Mouse (Mus musculus) neural tube, embryonic 11.5 days (tissue): ENCODE measurements around the gene Mt2. TPM values are rescaled to one million over a fixed set of nuclear protein-coding genes. Genes with fewer than 3 reads are reported as not detected.

Source experiments
- ATAC-seq: fragments of 200-750 bp; cut with Nextera tagmentation; 2 replicates; pipeline ENCODE4 v1.8.0; 2017; ENCODE audit warnings: moderate number of reproducible peaks, mild to moderate bottlenecking, moderate TSS enrichment, moderate library complexity; ENCODE audit not compliant: insufficient read depth, low FRiP score, low TSS enrichment
- DNase-seq: peaks from one replicate; pipeline ENCODE4 v3.0.0-alpha.2; 2015; ENCODE audit warnings: low spot score
- H3K27ac ChIP-seq: fragments of 300-500 bp; sonication (generic); 2 replicates; pipeline ENCODE4 v1.5.1; 2014; ENCODE audit warnings: low read depth, mild to moderate bottlenecking, low read length
- H3K27me3 ChIP-seq: fragments of 300-500 bp; sonication (generic); 2 replicates; pipeline ENCODE4 v1.6.1; 2014; ENCODE audit warnings: mild to moderate bottlenecking, low read length, mixed read lengths; ENCODE audit not compliant: control insufficient read depth, insufficient read depth
- H3K36me3 ChIP-seq: fragments of 300-500 bp; sonication (generic); 2 replicates; pipeline ENCODE4 v1.6.1; 2014; ENCODE audit warnings: mild to moderate bottlenecking, low read length, moderate library complexity, mixed read lengths; ENCODE audit not compliant: control insufficient read depth, insufficient read depth
- H3K4me1 ChIP-seq: fragments of 300-500 bp; sonication (generic); 2 replicates; pipeline ENCODE4 v1.6.1; 2014; ENCODE audit warnings: low read length, mixed read lengths; ENCODE audit not compliant: control insufficient read depth, insufficient read depth
- H3K4me2 ChIP-seq: fragments of 300-500 bp; sonication (generic); 2 replicates; pipeline ENCODE4 v1.6.1; 2014; ENCODE audit warnings: low read depth, mild to moderate bottlenecking, moderate library complexity
- H3K4me3 ChIP-seq: fragments of 300-500 bp; sonication (generic); 2 replicates; pipeline ENCODE4 v1.5.1; 2014; ENCODE audit warnings: low read depth, low read length
- H3K9ac ChIP-seq: fragments of 300-500 bp; sonication (generic); 2 replicates; pipeline ENCODE4 v1.6.1; 2014; ENCODE audit warnings: mild to moderate bottlenecking, low read length
- H3K9me3 ChIP-seq: fragments of 300-500 bp; sonication (generic); 2 replicates; pipeline ENCODE4 v1.6.1; 2016; ENCODE audit warnings: low read length; ENCODE audit not compliant: control insufficient read depth
- WGBS: fragments of 180-500 bp; shearing (Covaris S2); extraction: QIAGEN DNeasy Blood & Tissue Kit; methylation state at CpG from one replicate; pipeline ENCODE4 v1.1.7; 2014; 5-methylcytosine and 5-hydroxymethylcytosine counted together
- polyA plus RNA-seq: library from polyadenylated mRNA; unstranded; fragments of >200 nt; fragmentation: Nextera tagmentation; extraction: Ambion mirVana; gene quantifications from 2 replicates; pipeline ENCODE4 v1.2.1, GENCODE M21; 2014

The Mt2 gene
- polyA plus RNA-seq, 1 experiment from 2014 or later, result 21.2 TPM

DNA sequence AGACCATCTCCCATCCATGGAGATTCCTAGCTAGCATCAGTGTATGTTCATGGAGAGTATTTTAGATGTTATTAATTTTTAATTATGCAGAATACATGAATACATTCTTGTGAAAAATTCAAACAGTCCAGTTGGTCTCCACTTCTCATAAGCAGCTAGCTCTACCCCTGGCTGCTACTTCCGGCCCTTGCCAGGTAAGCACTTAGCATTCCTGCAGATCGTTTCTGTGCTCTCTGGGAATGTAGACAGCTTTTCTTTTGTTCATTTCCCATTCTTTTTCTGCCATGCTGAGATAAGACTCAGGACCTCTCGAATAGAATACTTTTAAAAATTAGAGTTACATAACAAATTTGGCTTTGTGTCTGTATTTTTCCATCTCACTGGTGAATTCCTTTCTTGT is 31.6 kb downstream of the Mt2 start:
- no peak for ATAC-seq
- WGBS, result 80% methylated on average over 3 of the region's 3 CpGs

DNA sequence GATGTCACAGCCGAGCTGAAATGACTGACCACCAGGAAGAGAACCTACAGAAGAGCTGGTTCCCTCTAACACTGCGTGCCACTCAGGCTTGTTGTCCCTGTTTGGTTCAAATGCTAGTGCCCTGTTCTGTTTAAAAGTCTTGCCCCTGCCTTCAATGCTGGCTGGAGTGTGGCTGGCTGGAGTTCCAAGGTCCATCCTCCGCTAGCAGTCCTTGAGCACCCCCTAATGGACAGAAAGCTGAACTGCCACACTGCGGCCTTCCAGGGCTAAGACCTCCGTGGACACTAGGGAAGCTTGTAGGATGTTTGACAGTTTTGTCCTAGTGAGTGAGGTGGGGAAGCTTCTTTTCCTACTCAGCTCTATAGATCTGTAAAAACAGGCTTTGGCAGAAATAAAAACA is 33.3 kb downstream of the Mt2 start:
- no peak overlapping the region for H3K4me3 ChIP-seq
- no peaks in the 10 kb centered on the region for H3K4me1 ChIP-seq
- 19% methylated on average over 5 of the region's 5 CpGs for WGBS
- DNase-seq (peak; percentile 83), ATAC-seq (no peak)
- no peak overlapping the region for H3K4me2 ChIP-seq
- H3K9ac ChIP-seq, result no peak overlapping the region
- no peaks in the 10 kb centered on the region for H3K36me3 ChIP-seq
- no peaks in the 10 kb centered on the region for H3K27me3 ChIP-seq
- no peak overlapping the region for H3K27ac ChIP-seq
- no peaks in the 10 kb centered on the region for H3K9me3 ChIP-seq

More for the DNA sequence above, 31.6 kb downstream of the Mt2 start:
- no peaks in the 10 kb centered on the region for H3K27me3 ChIP-seq
- no peak for DNase-seq
- H3K9ac ChIP-seq, result no peak overlapping the region
- no peak overlapping the region for H3K4me2 ChIP-seq
- no peaks in the 10 kb centered on the region for H3K36me3 ChIP-seq
- no peaks in the 10 kb centered on the region for H3K4me1 ChIP-seq
- no peak overlapping the region for H3K27ac ChIP-seq
- no peaks in the 10 kb centered on the region for H3K9me3 ChIP-seq
- no peak overlapping the region for H3K4me3 ChIP-seq

GRCm38 (mm10) chr8:94206256-94206655 is 33.8 kb downstream of the Mt2 start:
- Histone ChIP-seq H3K9ac (no peak overlapping the region), H3K9me3 (no peaks in the 10 kb centered on the region), H3K27me3 (no peaks in the 10 kb centered on the region), H3K4me2 (no peak overlapping the region), H3K36me3 (no peaks in the 10 kb centered on the region), H3K4me1 (no peaks in the 10 kb centered on the region), H3K4me3 (no peak overlapping the region), H3K27ac (no peak overlapping the region)
- ATAC-seq (no peak), DNase-seq (no peak)
- 82% methylated on average over 8 of the region's 8 CpGs for WGBS

- H3K4me2 ChIP-seq, result no peak overlapping the region
- WGBS, result 81% methylated on average over 2 of the region's 2 CpGs
- no peak overlapping the region for H3K9ac ChIP-seq
- no peaks in the 10 kb centered on the region for H3K36me3 ChIP-seq
- no peak for DNase-seq
- H3K4me1 ChIP-seq, result no peaks in the 10 kb centered on the region
- no peaks in the 10 kb centered on the region for H3K9me3 ChIP-seq
- no peak for ATAC-seq
- no peak overlapping the region for H3K27ac ChIP-seq
- H3K27me3 ChIP-seq, result no peaks in the 10 kb centered on the region
- H3K4me3 ChIP-seq, result no peak overlapping the region
Measured at GRCm38 (mm10) chr8:94207491-94207890, 35.0 kb downstream of the Mt2 start.

GRCm38 (mm10) chr8:94209639-94210038 is 37.2 kb downstream of the Mt2 start:
- no peaks in the 10 kb centered on the region for H3K36me3 ChIP-seq
- no peaks in the 10 kb centered on the region for H3K27me3 ChIP-seq
- 0 out of 2 replicates have a peak, but pooled peaks cover 2% of the 10 kb centered on the region for H3K4me1 ChIP-seq
- ATAC-seq, result no peak
- no peaks in the 10 kb centered on the region for H3K9me3 ChIP-seq
- no peak for DNase-seq
- H3K9ac ChIP-seq, result no peak overlapping the region
- 87% methylated on average over 6 of the region's 6 CpGs for WGBS
- no peak overlapping the region for H3K4me3 ChIP-seq
- no peak overlapping the region for H3K4me2 ChIP-seq
- H3K27ac ChIP-seq, result no peak overlapping the region

GRCm38 (mm10) chr8:94210225-94210624 is 37.8 kb downstream of the Mt2 start:
- H3K36me3 ChIP-seq, result no peaks in the 10 kb centered on the region
- no peak overlapping the region for H3K27ac ChIP-seq
- H3K4me1 ChIP-seq, result peaks cover 4% of the 10 kb centered on the region
- H3K27me3 ChIP-seq, result no peaks in the 10 kb centered on the region
- no peak overlapping the region for H3K4me3 ChIP-seq
- no peaks in the 10 kb centered on the region for H3K9me3 ChIP-seq
- no peak overlapping the region for H3K4me2 ChIP-seq
- 74% methylated on average over 3 of the region's 3 CpGs for WGBS
- DNase-seq, result no peak
- no peak for ATAC-seq
- no peak overlapping the region for H3K9ac ChIP-seq

DNA sequence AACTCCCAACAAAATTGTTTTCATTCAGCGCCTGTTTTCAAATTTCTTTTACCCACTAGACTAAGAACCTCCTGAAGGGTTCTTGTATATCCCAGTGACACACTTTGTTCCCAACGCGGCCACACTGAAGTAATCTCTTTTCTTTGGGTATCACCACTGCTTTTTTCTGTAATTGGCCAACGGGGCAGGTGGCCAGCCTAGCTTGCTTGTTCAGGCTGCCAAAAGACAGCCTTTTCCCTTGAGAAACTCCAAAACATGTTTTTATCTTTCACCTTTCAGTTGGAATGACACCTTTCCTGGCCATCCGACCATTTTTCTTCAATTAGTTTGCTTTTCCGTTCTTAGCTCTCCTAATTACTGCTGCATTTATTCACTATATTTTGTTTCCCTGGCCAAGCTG is 41.4 kb downstream of the Mt2 start:
- Histone ChIP-seq H3K27me3 (no peaks in the 10 kb centered on the region), H3K9me3 (no peaks in the 10 kb centered on the region), H3K4me2 (peak overlapping the region; percentile 82), H3K4me1 (peaks cover 5% of the 10 kb centered on the region), H3K9ac (no peak overlapping the region), H3K4me3 (0 out of 2 replicates have a peak overlapping the region, but pooled peaks have one; percentile 16), H3K36me3 (no peaks in the 10 kb centered on the region), H3K27ac (no peak overlapping the region)
- WGBS, result 73% methylated on average over 6 of the region's 6 CpGs
- DNase-seq, result no peak
- no peak for ATAC-seq

GRCm38 (mm10) chr8:94214252-94215173 is 42.0 kb downstream of the Mt2 start, which contains the start of gene Nup93:
Gene Nup93 (plus strand): TSS chr8:94214564.
- H3K9me3 ChIP-seq, result no peaks in the 10 kb centered on the region
- WGBS, result under 1% methylated on average over 67 of the region's 68 CpGs
- DNase-seq (peak; percentile 99), ATAC-seq (peak; percentile 97)
- peak within 1 kb of the TSS; percentile 82 for H3K4me2 ChIP-seq
- H3K36me3 ChIP-seq, result no peaks in the 10 kb centered on the region
- H3K9ac ChIP-seq, result peak within 1 kb of the TSS; percentile 70
- no peak within 1 kb of the TSS for H3K27ac ChIP-seq
- H3K4me1 ChIP-seq, result peaks cover 5% of the 10 kb centered on the region
- no peaks in the 10 kb centered on the region for H3K27me3 ChIP-seq
- peak within 1 kb of the TSS; percentile 74 for H3K4me3 ChIP-seq
